ENCODE assay signal across 11 mouse cellular contexts in genomic region chr19:23893946-23894345, GRCm38 (mm10).
DNase-seq lines count a peak whose midpoint lies in the region; ATAC-seq and TF ChIP-seq lines count a peak whose summit lies in the region.
"Had no signal": no experiment of that assay in that cellular context is flagged by ENCODE, and none has a peak within 500 bp of the region (broad histone marks: within the 10 kb centered on the region; RNA-seq: fewer than 3 reads in every experiment).

No protein-coding gene starts in this region.

- H3K4me1 ChIP-seq in hindbrain, postnatal 0 days (ENCODE audit: insufficient read depth, low read length), result 0 out of 2 replicates have a peak, but pooled peaks cover 2% of the 10 kb centered on the region
- peaks cover 18% of the 10 kb centered on the region for H3K4me1 ChIP-seq in hindbrain, embryonic 10.5 days (replicated peaks)
- peaks cover 2% of the 10 kb centered on the region; the same call in 1 of the 2 replicates for H3K4me1 ChIP-seq in neural tube, embryonic 11.5 days (ENCODE audit: control insufficient read depth, insufficient read depth, low read length)
- H3K4me1 ChIP-seq: stomach, embryonic 15.5 days had no signal

- H3K9ac ChIP-seq in hindbrain, postnatal 0 days (replicated peaks; ENCODE audit: low read length), result no peak overlapping the region
- H3K9ac ChIP-seq in neural tube, embryonic 11.5 days (ENCODE audit: low read length), result no peak overlapping the region
- H3K9ac ChIP-seq: stomach, embryonic 15.5 days had no signal

- no peaks in the 10 kb centered on the region for H3K27me3 ChIP-seq in hindbrain, postnatal 0 days (ENCODE audit: insufficient read depth, low read length)
- H3K27me3 ChIP-seq in hindbrain, embryonic 10.5 days (ENCODE audit: insufficient read depth, poor library complexity, severe bottlenecking), result peaks cover 76% of the 10 kb centered on the region
- H3K27me3 ChIP-seq in neural tube, embryonic 11.5 days (ENCODE audit: control insufficient read depth, insufficient read depth, low read length), result peaks cover 26% of the 10 kb centered on the region

- H3K27ac ChIP-seq in hindbrain, postnatal 0 days, result no peak overlapping the region
- H3K27ac ChIP-seq in hindbrain, embryonic 10.5 days, result no peak overlapping the region
- H3K27ac ChIP-seq in neural tube, embryonic 11.5 days (ENCODE audit: low read depth, low read length), result no peak overlapping the region
- H3K27ac ChIP-seq: embryonic facial prominence, embryonic 13.5 days; stomach, embryonic 15.5 days had no signal

- no peak overlapping the region for H3K4me2 ChIP-seq in hindbrain, postnatal 0 days (ENCODE audit: low read depth, low read length)
- no peak overlapping the region for H3K4me2 ChIP-seq in neural tube, embryonic 11.5 days (ENCODE audit: low read depth)

- TF ChIP-seq CTCF in hindbrain, postnatal 0 days (IDR thresholded peaks at IDR 0.05; ENCODE audit: low read depth), result 0 out of 2 replicates have a peak, but pooled peaks have one; percentile 18

- H3K36me3 ChIP-seq in hindbrain, postnatal 0 days (ENCODE audit: insufficient read depth, low read length), result peaks cover 7% of the 10 kb centered on the region
- no peaks in the 10 kb centered on the region for H3K36me3 ChIP-seq in hindbrain, embryonic 10.5 days
- no peaks in the 10 kb centered on the region for H3K36me3 ChIP-seq in neural tube, embryonic 11.5 days (ENCODE audit: control insufficient read depth, insufficient read depth, low read length)
- H3K36me3 ChIP-seq: embryonic facial prominence, embryonic 13.5 days; stomach, embryonic 15.5 days had no signal

- 69% methylated on average over 9 of the region's 9 CpGs for WGBS in hindbrain, postnatal 0 days
- 69% methylated on average over 9 of the region's 9 CpGs for WGBS in hindbrain, embryonic 10.5 days
- 76% methylated on average over 9 of the region's 9 CpGs for WGBS in neural tube, embryonic 11.5 days

- H3K9me3 ChIP-seq in hindbrain, postnatal 0 days (ENCODE audit: low read length), result no peaks in the 10 kb centered on the region
- 0 out of 2 replicates have a peak, but pooled peaks cover 7% of the 10 kb centered on the region for H3K9me3 ChIP-seq in hindbrain, embryonic 10.5 days
- no peaks in the 10 kb centered on the region for H3K9me3 ChIP-seq in neural tube, embryonic 11.5 days (ENCODE audit: control insufficient read depth, low read length)
- H3K9me3 ChIP-seq: embryonic facial prominence, embryonic 13.5 days; stomach, embryonic 15.5 days had no signal

- no peak overlapping the region for H3K4me3 ChIP-seq in hindbrain, postnatal 0 days (ENCODE audit: low read length)
- H3K4me3 ChIP-seq in hindbrain, embryonic 10.5 days, result no peak overlapping the region
- H3K4me3 ChIP-seq in neural tube, embryonic 11.5 days (ENCODE audit: low read depth, low read length), result no peak overlapping the region
- H3K4me3 ChIP-seq: myocyte had no signal

- no peak; the same call in 1 of the 2 replicates for ATAC-seq in hindbrain, postnatal 0 days
- no peak for ATAC-seq in neural tube, embryonic 11.5 days (ENCODE audit: insufficient read depth, low FRiP score, low TSS enrichment)

- DNase-seq in hindbrain, postnatal 0 days (ENCODE audit: low spot score), result no peak
- DNase-seq in hindbrain, embryonic 10.5 days (ENCODE audit: low spot score), result no peak
- peak; percentile 20 for DNase-seq in neural tube, embryonic 11.5 days (ENCODE audit: low spot score)
- DNase-seq in neural tube, embryonic 10.5 days (ENCODE audit: extremely low spot score, low spot score), result no peak
- DNase-seq in R1 (ENCODE audit: low read depth, low spot score) (peak; percentile 78), liver (no peak)
- peak; percentile 6 for DNase-seq in yolk sac, embryonic 10.5 days (ENCODE audit: low spot score)
- DNase-seq: cerebellum, adult 2 months had no signal

Comparison
In these comparisons a context has a peak if more than half of its experiments do, and no peak if none do; other contexts are left out.
1. DNase-seq: peak in neural tube, embryonic 11.5 days (single experiment), R1 (single experiment) and yolk sac, embryonic 10.5 days (single experiment); none in hindbrain, postnatal 0 days (single experiment), hindbrain, embryonic 10.5 days (single experiment), neural tube, embryonic 10.5 days (single experiment) and liver (single experiment).